Mouse (Mus musculus) WW6 (cell line): Measurements from ENCODE around the gene Ncbp1.

Experiments
- DNase-seq: peaks from one replicate; pipeline ENCODE4 v3.0.0-alpha.2; 2013; ENCODE audit warnings: low read depth, low spot score

Ncbp1 gene

DNA sequence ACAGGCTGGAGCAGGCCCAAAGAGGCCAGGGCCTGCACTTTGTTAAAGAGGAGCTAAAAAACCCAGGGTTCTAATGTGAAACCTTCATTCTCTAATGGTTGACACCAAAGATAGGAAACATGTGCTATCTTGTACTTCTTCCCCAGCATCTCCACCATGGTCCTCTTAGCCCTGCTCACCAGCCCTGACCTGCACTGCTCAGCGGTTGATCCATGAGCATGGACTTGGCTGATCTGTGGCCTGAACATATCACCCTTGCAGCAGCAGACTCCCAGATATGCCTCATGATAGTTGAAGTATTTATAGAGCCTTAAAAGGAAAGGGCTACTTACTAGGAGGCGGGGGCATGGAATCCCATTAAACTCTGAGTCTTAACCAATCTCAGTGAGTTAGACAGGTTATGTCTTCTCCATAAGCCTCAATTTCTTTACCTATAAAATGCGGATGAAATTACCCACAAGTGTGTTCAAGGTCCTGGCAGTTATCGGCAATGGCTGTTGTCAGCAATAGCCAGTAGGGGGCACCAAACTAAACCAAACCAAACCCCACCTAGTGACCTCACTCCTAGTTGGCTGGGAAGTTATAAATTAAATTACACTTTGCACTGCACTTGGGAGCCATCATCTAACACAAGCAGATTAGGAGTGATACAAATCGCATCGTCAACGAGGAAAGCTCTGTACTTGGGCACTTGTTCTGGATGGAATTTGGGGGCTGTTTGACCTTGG lies 63.6 kb downstream of the Ncbp1 start:
- DNase-seq: no peak

DNA sequence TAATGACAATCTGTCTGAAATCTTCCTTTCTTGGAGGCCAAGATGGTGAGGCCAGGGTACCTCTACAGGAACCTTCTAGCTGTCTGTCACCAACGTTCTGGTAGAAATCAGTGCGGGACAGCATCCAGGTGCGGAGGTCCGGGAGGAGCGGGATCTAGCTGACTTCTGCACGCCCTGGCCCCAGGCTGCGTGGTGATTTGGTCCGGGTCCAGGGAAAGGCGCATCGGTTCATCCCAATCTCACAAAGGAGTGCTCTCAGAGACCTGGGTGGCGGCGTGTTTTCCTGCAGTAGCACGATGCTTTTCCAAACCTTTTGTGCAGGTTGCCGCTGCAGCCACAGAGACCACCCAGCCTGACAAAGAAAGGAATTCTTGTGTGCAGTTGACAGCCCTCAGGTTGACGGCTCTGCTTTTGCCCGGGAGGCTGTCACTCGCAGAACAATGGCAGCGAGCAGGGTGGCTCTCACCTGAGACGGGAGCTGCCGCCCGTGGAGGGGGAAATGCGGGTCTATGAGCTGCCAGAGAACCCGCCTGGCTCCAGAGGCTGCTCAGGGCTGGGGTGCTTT lies 64.2 kb downstream of the Ncbp1 start:
- no peak for DNase-seq

DNA sequence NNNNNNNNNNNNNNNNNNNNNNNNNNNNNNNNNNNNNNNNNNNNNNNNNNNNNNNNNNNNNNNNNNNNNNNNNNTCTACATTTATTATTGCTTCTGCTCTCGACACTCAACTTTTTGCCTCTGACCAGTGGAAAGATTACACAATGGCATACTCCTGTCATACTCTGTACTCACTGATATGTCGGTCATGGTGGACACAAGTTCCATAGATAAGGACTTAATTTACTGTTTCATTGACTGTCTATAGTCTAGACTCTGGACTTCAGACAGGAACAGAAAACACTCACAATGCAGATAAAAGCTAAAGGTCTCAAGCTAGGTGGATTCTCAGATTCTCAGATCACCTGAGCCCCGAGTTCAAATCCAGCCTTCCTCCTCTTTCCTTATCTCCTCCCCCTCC lies 82.7 kb downstream of the Ncbp1 start:
- no peak for DNase-seq
